Mouse (Mus musculus) heart, embryonic 16.5 days (tissue): ENCODE results near the gene Grin2c. TPM values are rescaled to one million over a fixed set of nuclear protein-coding genes. Genes with fewer than 3 reads are reported as not detected.

Source experiments
- ATAC-seq: fragments of 200-750 bp; cut with Nextera tagmentation; replicated peaks from 2 replicates; pipeline ENCODE4 v1.8.0; 2017; ENCODE audit warnings: moderate number of reproducible peaks; ENCODE audit not compliant: insufficient read depth, low FRiP score; ENCODE audit errors: extremely low read depth
- H3K27ac ChIP-seq: fragments of 300-500 bp; sonication (generic); 2 replicates; pipeline ENCODE4 v1.5.1; 2014; ENCODE audit warnings: mild to moderate bottlenecking, low read length, control low read depth, moderate library complexity
- H3K27me3 ChIP-seq: fragments of 300-500 bp; sonication (generic); 2 replicates; pipeline ENCODE4 v1.6.1; 2014; ENCODE audit warnings: low read length, mixed read lengths; ENCODE audit not compliant: control insufficient read depth, insufficient read depth
- H3K36me3 ChIP-seq: fragments of 300-500 bp; sonication (generic); 2 replicates; pipeline ENCODE4 v1.6.1; 2014; ENCODE audit not compliant: control insufficient read depth, insufficient read depth
- H3K4me1 ChIP-seq: fragments of 300-500 bp; sonication (generic); 2 replicates; pipeline ENCODE4 v1.6.1; 2014; ENCODE audit warnings: low read length, mixed read lengths; ENCODE audit not compliant: control insufficient read depth, insufficient read depth
- H3K4me2 ChIP-seq: fragments of 300-500 bp; sonication (generic); 2 replicates; pipeline ENCODE4 v1.6.1; 2014; ENCODE audit warnings: low read depth, mild to moderate bottlenecking, control low read depth, low read length
- H3K4me3 ChIP-seq: fragments of 300-500 bp; sonication (generic); 2 replicates; pipeline ENCODE4 v1.5.1; 2014; ENCODE audit warnings: mild to moderate bottlenecking, control low read depth, low read length
- H3K9ac ChIP-seq: fragments of 300-500 bp; sonication (generic); 2 replicates; pipeline ENCODE4 v1.6.1; 2014; ENCODE audit warnings: low read length, control low read depth
- H3K9me3 ChIP-seq: fragments of 300-500 bp; sonication (generic); replicated peaks from 2 replicates; pipeline ENCODE4 v1.6.1; 2016; ENCODE audit warnings: low read length; ENCODE audit not compliant: control insufficient read depth
- WGBS: fragments of 180-500 bp; shearing (Covaris S2); extraction: QIAGEN DNeasy Blood & Tissue Kit; methylation state at CpG from one replicate; pipeline ENCODE4 v1.1.7; 2014; 5-methylcytosine and 5-hydroxymethylcytosine counted together
- microRNA-seq: library from miRNA; unstranded; fragments of <30 nt; microRNA quantifications from one replicate; pipeline ENCODE4, GENCODE M21; 2017
- polyA plus RNA-seq: library from polyadenylated mRNA; unstranded; fragments of >200 nt; fragmentation: Nextera tagmentation; extraction: Ambion mirVana; gene quantifications from 2 replicates; pipeline ENCODE4 v1.2.1, GENCODE M21; 2015

Grin2c gene
- polyA plus RNA-seq, 1 experiment from 2014 or later: 0.21 TPM

DNA sequence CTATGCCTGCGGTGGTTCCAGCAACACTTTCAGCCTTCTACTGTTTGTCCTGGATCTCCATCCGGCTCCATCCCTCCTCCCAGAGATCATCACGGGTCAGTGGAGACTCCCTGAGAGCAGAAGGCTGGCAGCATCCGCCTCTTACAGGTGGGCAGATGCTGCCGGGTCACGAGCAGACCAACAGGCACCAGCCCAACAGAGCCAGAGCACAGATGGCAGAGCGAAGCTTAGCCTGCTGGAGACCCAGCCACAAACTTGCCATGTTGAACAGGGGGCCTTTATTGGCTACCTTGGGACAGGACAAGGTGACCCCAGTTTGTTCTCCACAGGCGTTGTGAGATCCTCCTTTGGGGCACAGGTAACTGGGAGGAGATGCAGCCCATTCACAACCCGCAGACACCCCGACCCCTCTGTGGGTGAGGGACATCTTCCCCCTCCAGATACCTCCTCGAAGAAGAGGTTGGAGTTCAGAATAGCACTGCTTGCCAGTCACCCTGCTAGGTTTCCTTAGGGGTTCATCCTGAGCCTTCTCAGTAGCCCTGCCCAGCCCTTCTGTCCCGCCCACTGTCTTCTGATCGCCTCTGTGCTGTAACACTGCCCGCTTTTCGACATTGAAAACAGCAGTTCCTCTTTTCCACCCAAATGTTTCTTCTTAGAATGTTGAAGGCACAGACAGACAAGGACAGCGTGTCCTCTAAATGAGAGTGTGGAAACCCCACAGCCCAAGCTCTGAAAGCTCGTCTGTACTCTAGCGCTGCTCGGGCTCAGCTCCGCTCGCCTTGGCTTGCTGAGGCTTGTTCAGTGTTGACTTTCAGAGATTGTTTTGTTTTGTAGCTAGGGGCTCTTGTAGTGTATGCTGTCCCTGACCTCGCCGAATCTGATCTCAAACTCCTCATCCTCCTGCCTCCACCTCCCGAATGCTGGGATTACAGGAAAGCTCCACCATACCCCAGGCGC is 58.0 kb downstream of the Grin2c start:
- Histone ChIP-seq H3K9me3 (no peaks in the 10 kb centered on the region), H3K36me3 (peaks cover 13% of the 10 kb centered on the region), H3K4me3 (no peak overlapping the region), H3K27ac (no peak overlapping the region), H3K4me1 (peaks cover 6% of the 10 kb centered on the region; the same call in 1 of the 2 replicates), H3K9ac (no peak overlapping the region), H3K4me2 (no peak overlapping the region), H3K27me3 (no peaks in the 10 kb centered on the region)
- 73% methylated on average over 25 of the region's 25 CpGs for WGBS
- no peak for ATAC-seq

DNA sequence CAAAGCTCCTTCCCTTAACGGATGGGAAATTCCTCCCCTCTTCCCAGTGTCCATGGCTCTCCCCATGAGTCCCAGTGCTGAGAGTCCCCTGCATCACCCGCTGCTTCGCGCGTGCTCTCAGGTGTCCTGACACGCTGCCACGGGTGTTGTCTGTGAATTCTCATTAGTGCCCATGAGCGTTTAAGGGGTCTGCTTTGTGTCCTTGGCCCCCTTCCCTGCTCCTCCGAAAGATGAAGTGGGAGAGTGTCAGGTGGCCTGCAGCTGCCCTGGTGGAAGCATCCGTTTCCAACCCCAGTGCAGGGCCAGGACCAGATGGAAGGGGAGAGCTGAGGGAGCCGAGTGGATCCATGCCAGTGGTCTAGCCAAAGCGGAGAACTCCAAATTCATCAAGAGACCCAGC is 58.9 kb downstream of the Grin2c start:
- 81% methylated on average over 12 of the region's 12 CpGs for WGBS
- no peak for ATAC-seq
- Histone ChIP-seq H3K4me3 (no peak overlapping the region), H3K9me3 (no peaks in the 10 kb centered on the region), H3K27me3 (no peaks in the 10 kb centered on the region), H3K36me3 (peaks cover 13% of the 10 kb centered on the region), H3K4me2 (no peak overlapping the region), H3K9ac (no peak overlapping the region), H3K4me1 (peaks cover 6% of the 10 kb centered on the region; the same call in 1 of the 2 replicates), H3K27ac (no peak overlapping the region)

- H3K4me1 ChIP-seq: no peaks in the 10 kb centered on the region
- H3K36me3 ChIP-seq: peaks cover 23% of the 10 kb centered on the region
- H3K9me3 ChIP-seq: no peaks in the 10 kb centered on the region
- no peak overlapping the region for H3K9ac ChIP-seq
- H3K4me3 ChIP-seq: no peak overlapping the region
- ATAC-seq: no peak
- 91% methylated on average over 9 of the region's 9 CpGs for WGBS
- H3K27me3 ChIP-seq: no peaks in the 10 kb centered on the region
- no peak overlapping the region for H3K4me2 ChIP-seq
- H3K27ac ChIP-seq: no peak overlapping the region
Observed at GRCm38 (mm10) chr11:115202756-115203155, 64.3 kb downstream of the Grin2c start.

GRCm38 (mm10) chr11:115202316-115202715 is 64.7 kb downstream of the Grin2c start:
- Histone ChIP-seq H3K9me3 (no peaks in the 10 kb centered on the region), H3K27ac (no peak overlapping the region), H3K36me3 (peaks cover 25% of the 10 kb centered on the region), H3K4me2 (no peak overlapping the region), H3K9ac (no peak overlapping the region), H3K4me3 (no peak overlapping the region), H3K4me1 (no peaks in the 10 kb centered on the region), H3K27me3 (no peaks in the 10 kb centered on the region)
- peak; percentile 83 for ATAC-seq
- WGBS: 13% methylated on average over 12 of the region's 12 CpGs

DNA sequence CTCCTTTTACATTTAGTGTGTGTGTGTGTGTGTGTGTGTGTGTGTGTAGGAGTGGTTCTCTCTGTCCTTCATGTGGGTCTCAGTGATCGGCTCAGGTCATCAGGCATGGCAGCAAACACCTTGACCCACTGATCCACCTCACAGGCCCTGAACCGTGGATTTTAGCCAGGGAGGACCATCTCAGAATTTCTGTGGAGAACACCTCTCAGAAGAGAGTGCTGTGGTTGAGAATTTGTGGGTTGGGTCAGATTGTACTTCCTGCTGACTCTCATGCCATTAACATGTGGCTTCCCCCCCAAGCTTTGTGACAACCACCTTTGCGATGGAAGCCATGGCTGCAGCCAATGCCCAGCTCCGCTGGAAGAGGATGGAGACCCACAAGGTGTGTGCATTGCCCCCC is 66.5 kb downstream of the Grin2c start:
- Histone ChIP-seq H3K4me3 (no peak overlapping the region), H3K36me3 (peaks cover 14% of the 10 kb centered on the region; the same call in 1 of the 2 replicates), H3K4me1 (peaks cover 4% of the 10 kb centered on the region; the same call in 1 of the 2 replicates), H3K27me3 (no peaks in the 10 kb centered on the region), H3K9ac (no peak overlapping the region), H3K4me2 (no peak overlapping the region), H3K27ac (no peak overlapping the region), H3K9me3 (no peaks in the 10 kb centered on the region)
- WGBS: 86% methylated on average over 4 of the region's 4 CpGs
- ATAC-seq: no peak

Small RNAs within 50 kb of the gene (microRNA-seq; reads per million reads assigned to microRNA genes)
- not detected for gene Gm25837

Other genes with a start within 250 kb of the Grin2c start
- not detected in 2 replicates for gene Cd300ld4, start 240.2 kb downstream of the Grin2c start, polyA plus RNA-seq
- gene Cd300ld5, start 229.5 kb downstream of the Grin2c start, polyA plus RNA-seq: not detected in 2 replicates
- gene Cd300ld3, start 218.8 kb downstream of the Grin2c start, polyA plus RNA-seq: not detected in 2 replicates
- gene Cd300e, start 205.1 kb downstream of the Grin2c start, polyA plus RNA-seq: not detected in 2 replicates
- 1.8 and 3.7 TPM in 2 replicates for gene Rab37, start 175.8 kb downstream of the Grin2c start, polyA plus RNA-seq
- 0.72 and 0.87 TPM in 2 replicates for gene Cd300lf, start 133.3 kb downstream of the Grin2c start, polyA plus RNA-seq
- gene Slc9a3r1, start 103.9 kb downstream of the Grin2c start, polyA plus RNA-seq: 34.2 and 51.7 TPM in 2 replicates
- gene Tmem104, start 79.8 kb downstream of the Grin2c start, polyA plus RNA-seq: 6.6 and 7.1 TPM in 2 replicates
- 18.6 and 20.8 TPM in 2 replicates for gene Nat9, start 79.4 kb downstream of the Grin2c start, polyA plus RNA-seq
- 14.2 and 14.7 TPM in 2 replicates for gene Fdxr, start 9.8 kb upstream of the Grin2c start, polyA plus RNA-seq
- gene Fads6, start 30.4 kb upstream of the Grin2c start, polyA plus RNA-seq: 0.59 and 0.74 TPM in 2 replicates
- gene Otop2, start 39.9 kb upstream of the Grin2c start, polyA plus RNA-seq: not detected in 2 replicates
- gene Ush1g, start 54.8 kb upstream of the Grin2c start, polyA plus RNA-seq: 0.26 and 0.32 TPM in 2 replicates
- gene Otop3, start 67.5 kb upstream of the Grin2c start, polyA plus RNA-seq: not detected in 2 replicates
- gene Hid1, start 100.5 kb upstream of the Grin2c start, polyA plus RNA-seq: 8.5 and 9.2 TPM in 2 replicates
- gene Cdr2l, start 114.7 kb upstream of the Grin2c start, polyA plus RNA-seq: 7.0 and 7.5 TPM in 2 replicates
- 175 and 179 TPM in 2 replicates for gene Mrpl58, start 136.5 kb upstream of the Grin2c start, polyA plus RNA-seq
- 1,945 and 2,019 TPM in 2 replicates for gene Atp5h, start 152.7 kb upstream of the Grin2c start, polyA plus RNA-seq
- 3.9 and 12.6 TPM in 2 replicates for gene Kctd2, start 152.9 kb upstream of the Grin2c start, polyA plus RNA-seq
- 0.12 and 0.14 TPM in 2 replicates for gene Trim80, start 173.3 kb upstream of the Grin2c start, polyA plus RNA-seq
- gene Slc16a5, start 195.2 kb upstream of the Grin2c start, polyA plus RNA-seq: 4.1 and 12.9 TPM in 2 replicates
- 5.4 and 6.2 TPM in 2 replicates for gene Armc7, start 208.4 kb upstream of the Grin2c start, polyA plus RNA-seq
- 60.1 and 64.9 TPM in 2 replicates for gene Nt5c, start 224.6 kb upstream of the Grin2c start, polyA plus RNA-seq
- gene Jpt1, start 247.1 kb upstream of the Grin2c start, polyA plus RNA-seq: 523 and 525 TPM in 2 replicates